Mouse (Mus musculus) ES-E14 (cell line): ENCODE measurements around the gene Rps6ka5. TPM values are rescaled to one million over a fixed set of nuclear protein-coding genes. Genes with fewer than 3 reads are reported as not detected.

Source experiments
- DNase-seq: peaks from one replicate; pipeline ENCODE4 v3.0.0-alpha.2; 2013; ENCODE audit warnings: low read depth, low spot score
- H3K27ac ChIP-seq: 2 replicates; pipeline ENCODE4 v1.5.1; 2012; ENCODE audit warnings: low read depth, mild to moderate bottlenecking, low read length, moderate library complexity, mixed read lengths; ENCODE audit not compliant: poor library complexity, insufficient read depth, severe bottlenecking
- H3K36me3 ChIP-seq: 2 replicates; pipeline ENCODE4 v1.6.1; 2012; ENCODE audit warnings: mild to moderate bottlenecking, low read length, moderate library complexity, mixed read lengths; ENCODE audit not compliant: control insufficient read depth, poor library complexity, insufficient read depth, severe bottlenecking
- H3K4me1 ChIP-seq, 2 experiments: fragments of 150-350 bp in 1 of 2; sonication (generic) in 1 of 2; 2 replicates each; pipeline ENCODE4 v1.6.1; 2012; ENCODE audit warnings: low read length in 2 of 2, mild to moderate bottlenecking in 1 of 2, mixed read lengths in 1 of 2; ENCODE audit not compliant: control insufficient read depth in 2 of 2, insufficient read depth in 2 of 2, poor library complexity in 1 of 2
- H3K4me3 ChIP-seq, 2 experiments: fragments of 150-350 bp in 1 of 2; sonication (generic) in 1 of 2; 2 replicates each; pipeline ENCODE4 v1.5.1; 2012; ENCODE audit warnings: low read length in 2 of 2, low read depth in 1 of 2, mild to moderate bottlenecking in 1 of 2, mixed read lengths in 1 of 2; ENCODE audit not compliant: insufficient read depth in 1 of 2, poor library complexity in 1 of 2, severe bottlenecking in 1 of 2
- H3K9ac ChIP-seq: 2 replicates; pipeline ENCODE4 v1.6.1; 2012; ENCODE audit warnings: low read depth, mild to moderate bottlenecking, low read length, mixed read lengths; ENCODE audit not compliant: poor library complexity, insufficient read depth, severe bottlenecking
- H3K9me3 ChIP-seq: fragments of 150-350 bp; sonication (generic); 2 replicates; pipeline ENCODE4 v1.6.1; 2012; ENCODE audit warnings: low read depth, mild to moderate bottlenecking, low read length; ENCODE audit not compliant: control insufficient read depth, insufficient read depth
- CHD2 ChIP-seq: IDR thresholded peaks from 2 replicates; pipeline ENCODE4 v1.6.1; 2014; ENCODE audit warnings: mild to moderate bottlenecking, low read depth, low read length, inconsistent platforms
- HCFC1 ChIP-seq: IDR thresholded peaks from 2 replicates; pipeline ENCODE4 v1.6.1; 2012; ENCODE audit warnings: low read length, inconsistent platforms, borderline replicate concordance; ENCODE audit not compliant: insufficient read depth
- MAFK ChIP-seq: IDR thresholded peaks from 2 replicates; pipeline ENCODE4 v1.6.1; 2014; ENCODE audit warnings: mild to moderate bottlenecking, low read depth, low read length, inconsistent platforms; ENCODE audit not compliant: insufficient read depth
- ZC3H11A ChIP-seq: IDR thresholded peaks from 2 replicates; pipeline ENCODE4 v1.6.1; 2012; ENCODE audit warnings: low read depth, mild to moderate bottlenecking, inconsistent platforms, low read length, borderline replicate concordance
- ZNF384 ChIP-seq: IDR thresholded peaks from 2 replicates; pipeline ENCODE4 v1.6.1; 2012; ENCODE audit warnings: low read depth, low read length, inconsistent platforms
- in situ Hi-C, 2 experiments: fragments of 600-800 bp; cut with MboI; formaldehyde crosslinking; loops; one replicate each; pipeline ENCODE4 v1.15.1; 2025; ENCODE audit warnings: low sequenced_read_pairs in 2 of 2, inconsistent platforms in 1 of 2; ENCODE audit not compliant: unreplicated experiment in 2 of 2
- total RNA-seq: library from RNA; depleted of rRNA; stranded (reverse); fragments of 300-350 nt; gene quantifications from 2 replicates; pipeline ENCODE4 v1.2.3, GENCODE M21; 2012

The Rps6ka5 gene
- total RNA-seq, 1 experiment = 5.5 TPM

DNA sequence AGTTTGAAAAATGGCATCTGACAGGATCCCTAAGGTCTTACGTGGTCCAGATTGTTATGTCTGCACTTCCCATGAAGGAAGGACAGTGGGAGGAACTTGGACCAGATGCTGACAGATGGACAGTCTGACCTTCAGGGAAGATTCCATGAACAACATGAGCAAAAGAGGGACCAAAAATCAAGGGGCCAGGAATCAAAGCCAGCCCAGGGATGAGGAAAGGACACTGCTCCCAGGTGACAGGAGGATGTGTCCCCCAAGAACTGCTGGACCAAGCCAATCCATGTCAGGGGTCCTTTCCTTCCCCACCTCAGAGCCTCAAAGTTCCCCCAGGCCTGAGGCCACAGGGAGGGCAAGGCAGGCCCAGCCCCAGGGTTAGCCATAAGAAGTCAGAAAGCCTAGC lies 212.2 kb downstream of the Rps6ka5 start:
- Histone ChIP-seq H3K27ac (no peak overlapping the region), H3K4me1 (peaks cover 16 to 44% of the 10 kb centered on the region in 2 experiments), H3K4me3 (no peak overlapping the region), H3K36me3 (no peaks in the 10 kb centered on the region), H3K9ac (no peak overlapping the region), H3K9me3 (no peaks in the 10 kb centered on the region)
- no peak for DNase-seq
- in situ Hi-C loops = no loop called here
- TF ChIP-seq ZNF384 (no peak), ZC3H11A (no peak), MAFK (no peak)

DNA sequence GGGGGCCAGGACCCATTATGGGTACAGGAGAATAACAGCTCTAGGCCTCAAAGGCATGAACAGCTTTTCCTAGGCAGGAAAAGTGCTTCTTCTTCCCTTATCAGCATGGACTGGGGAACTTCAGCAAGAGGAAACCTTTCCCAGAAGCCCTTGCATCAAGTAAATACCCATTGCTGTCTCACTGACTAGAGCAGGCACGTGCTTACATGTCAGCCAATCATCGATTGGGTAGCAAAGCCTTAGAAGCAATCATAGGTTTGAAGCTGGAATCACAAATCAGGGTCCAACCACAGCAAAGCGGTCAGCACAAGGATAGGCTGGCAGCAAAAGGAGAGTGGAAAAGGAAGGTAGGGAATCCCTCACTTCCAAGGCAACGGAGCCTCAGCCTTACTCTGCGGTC lies 213.7 kb downstream of the Rps6ka5 start:
- no peak overlapping the region for H3K9ac ChIP-seq
- DNase-seq = no peak
- TF ChIP-seq CHD2 (no peak), MAFK (no peak), ZC3H11A (no peak), ZNF384 (no peak), HCFC1 (no peak)
- H3K4me3 ChIP-seq = no peak overlapping the region
- in situ Hi-C loops = no loop called here
- peaks cover 15 to 37% of the 10 kb centered on the region in 2 experiments for H3K4me1 ChIP-seq
- H3K36me3 ChIP-seq = no peaks in the 10 kb centered on the region
- no peak overlapping the region for H3K27ac ChIP-seq
- H3K9me3 ChIP-seq = no peaks in the 10 kb centered on the region

DNA sequence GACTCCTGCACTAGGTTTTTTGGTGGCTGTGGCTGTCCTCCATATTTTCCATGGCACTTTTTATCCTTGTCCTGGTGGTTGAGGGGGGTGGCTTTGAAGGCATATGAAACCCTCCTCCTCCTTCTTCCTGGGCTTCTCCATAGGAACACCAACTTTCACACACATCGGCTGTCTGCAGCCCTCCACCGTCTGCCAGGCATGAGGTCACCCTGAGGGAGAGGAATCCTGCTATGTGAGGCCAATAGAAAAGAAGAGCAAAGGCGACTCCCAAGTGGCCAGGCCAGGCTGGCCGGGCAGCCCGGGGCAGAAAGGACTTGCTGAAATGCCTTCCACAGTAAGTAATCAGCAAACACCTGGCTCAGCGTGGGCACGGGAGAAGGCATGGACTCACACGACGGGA lies 214.1 kb downstream of the Rps6ka5 start:
- no peaks in the 10 kb centered on the region for H3K9me3 ChIP-seq
- no peak for DNase-seq
- H3K4me1 ChIP-seq = peaks cover 11 to 37% of the 10 kb centered on the region in 2 experiments; a peak in 3 of 4 replicates
- no peaks in the 10 kb centered on the region for H3K36me3 ChIP-seq
- H3K27ac ChIP-seq = no peak overlapping the region
- TF ChIP-seq ZC3H11A (no peak), CHD2 (no peak)
- in situ Hi-C loops = no loop called here
- H3K4me3 ChIP-seq = no peak overlapping the region
- H3K9ac ChIP-seq = no peak overlapping the region

DNA sequence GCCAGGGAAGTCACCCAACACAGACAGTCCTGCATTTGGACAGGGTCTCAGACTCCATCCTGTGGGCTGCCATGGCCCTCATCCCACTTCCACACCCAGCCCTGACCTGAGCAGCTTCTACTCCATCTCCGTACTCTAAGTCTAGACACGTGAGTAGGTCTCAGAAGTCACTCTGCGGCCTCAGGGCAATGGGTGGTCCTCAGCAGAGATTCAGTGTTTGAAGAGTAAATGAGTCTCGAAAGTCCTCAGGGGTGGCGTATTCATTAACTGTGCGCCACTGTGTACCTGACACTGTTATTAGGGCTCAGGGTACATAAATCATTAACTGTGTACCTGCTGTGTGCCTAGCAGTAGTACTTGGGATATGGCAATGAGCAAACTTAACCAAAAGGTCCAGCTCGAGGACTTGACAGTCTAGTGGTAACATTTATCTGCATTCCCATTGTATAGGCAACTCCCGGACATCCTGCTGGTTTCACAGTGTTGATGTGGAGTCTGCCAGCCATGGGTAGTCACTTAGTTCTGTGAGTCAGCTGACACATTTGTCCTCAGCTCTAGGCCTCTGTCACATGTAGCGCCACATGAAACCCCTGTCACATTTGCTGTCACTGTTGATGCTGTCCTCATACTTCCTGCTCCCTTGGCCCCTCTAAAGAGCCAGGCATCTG lies 217.0 kb downstream of the Rps6ka5 start:
- peaks cover 3 to 24% of the 10 kb centered on the region in 2 experiments; a peak in 2 of 4 replicates for H3K4me1 ChIP-seq
- H3K36me3 ChIP-seq = no peaks in the 10 kb centered on the region
- in situ Hi-C loops = no loop called here
- no peak overlapping the region for H3K4me3 ChIP-seq
- H3K9me3 ChIP-seq = no peaks in the 10 kb centered on the region
- H3K9ac ChIP-seq = no peak overlapping the region
- no peak for DNase-seq
- H3K27ac ChIP-seq = no peak overlapping the region
- TF ChIP-seq ZC3H11A = no peak
- no peak for TF ChIP-seq MAFK
- no peak for TF ChIP-seq HCFC1
- TF ChIP-seq ZNF384 = no peak
- no peak for TF ChIP-seq CHD2

DNA sequence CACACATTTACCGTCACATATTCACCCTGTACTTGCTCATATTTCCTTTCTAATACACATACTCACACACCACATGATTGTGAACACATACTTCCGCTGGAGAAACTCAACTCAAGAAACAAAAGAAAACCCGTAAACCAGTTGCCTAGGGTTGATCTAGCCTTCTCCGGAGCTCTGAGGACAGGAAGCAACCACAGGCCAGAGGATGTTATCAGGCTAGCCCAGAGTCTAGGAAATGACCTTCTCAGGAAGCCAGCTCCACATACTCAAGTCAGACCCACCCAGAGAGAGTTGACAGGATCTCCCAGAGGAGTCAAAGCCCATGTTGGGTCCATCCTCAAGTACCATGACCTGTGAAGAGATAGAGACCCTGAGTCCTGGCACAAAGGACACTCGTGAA lies 218.1 kb downstream of the Rps6ka5 start:
- Histone ChIP-seq H3K9ac (no peak overlapping the region), H3K9me3 (no peaks in the 10 kb centered on the region), H3K36me3 (no peaks in the 10 kb centered on the region), H3K4me1 (peaks cover 0 to 14% of the 10 kb centered on the region in 2 experiments; a peak in 1 of 4 replicates), H3K4me3 (no peak overlapping the region), H3K27ac (no peak overlapping the region)
- in situ Hi-C loops = no loop called here
- DNase-seq = no peak
- no peak for TF ChIP-seq CHD2
- TF ChIP-seq ZNF384 = no peak
